Mouse (Mus musculus) yolk sac, embryonic 10.5 days (tissue): ENCODE data around the gene Eif3b.

Experiments
- DNase-seq: peaks from one replicate; pipeline ENCODE4 v3.0.0-alpha.2; 2017; ENCODE audit warnings: low spot score

Gene Eif3b

DNA sequence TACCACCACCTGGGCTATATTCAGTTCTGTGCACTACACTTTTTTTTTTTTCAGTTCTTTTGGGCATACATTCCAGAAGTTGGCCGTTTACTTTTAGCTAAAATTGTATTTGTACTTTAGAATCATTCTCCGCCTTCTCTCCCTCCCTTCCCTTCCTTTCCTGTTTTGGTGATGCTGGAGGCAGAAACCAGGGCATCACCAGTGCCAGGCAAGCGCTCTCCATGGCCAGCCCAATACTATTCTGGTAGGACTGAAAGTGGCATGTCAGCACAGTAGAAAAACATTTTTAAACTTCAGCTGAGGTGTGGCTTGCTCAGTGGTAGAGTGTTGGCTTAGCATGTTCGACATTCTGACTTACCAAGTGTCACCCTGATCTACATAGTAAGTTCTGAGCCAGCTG lies 62.3 kb downstream of the Eif3b start:
- DNase-seq = no peak

DNA sequence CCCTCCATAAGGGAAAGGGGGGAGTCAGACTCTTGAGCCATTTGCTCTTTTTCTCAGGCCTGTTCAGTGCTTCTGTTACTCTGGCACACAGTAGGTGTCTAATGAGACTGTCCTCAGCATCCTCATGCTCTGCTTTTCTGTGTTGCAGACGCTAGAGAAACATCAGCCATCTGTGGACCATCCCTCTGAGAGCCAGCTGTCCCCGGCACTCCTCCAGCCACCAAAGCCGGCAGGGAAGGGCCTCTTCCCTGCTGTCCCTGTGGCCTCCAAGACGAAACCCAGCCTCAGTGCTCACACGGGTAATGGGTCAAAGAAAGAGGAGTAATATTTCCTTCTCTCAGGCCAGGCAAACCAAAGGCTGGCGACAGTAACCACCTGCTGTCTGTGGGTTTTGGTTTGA lies 72.0 kb downstream of the Eif3b start:
- no peak for DNase-seq

DNA sequence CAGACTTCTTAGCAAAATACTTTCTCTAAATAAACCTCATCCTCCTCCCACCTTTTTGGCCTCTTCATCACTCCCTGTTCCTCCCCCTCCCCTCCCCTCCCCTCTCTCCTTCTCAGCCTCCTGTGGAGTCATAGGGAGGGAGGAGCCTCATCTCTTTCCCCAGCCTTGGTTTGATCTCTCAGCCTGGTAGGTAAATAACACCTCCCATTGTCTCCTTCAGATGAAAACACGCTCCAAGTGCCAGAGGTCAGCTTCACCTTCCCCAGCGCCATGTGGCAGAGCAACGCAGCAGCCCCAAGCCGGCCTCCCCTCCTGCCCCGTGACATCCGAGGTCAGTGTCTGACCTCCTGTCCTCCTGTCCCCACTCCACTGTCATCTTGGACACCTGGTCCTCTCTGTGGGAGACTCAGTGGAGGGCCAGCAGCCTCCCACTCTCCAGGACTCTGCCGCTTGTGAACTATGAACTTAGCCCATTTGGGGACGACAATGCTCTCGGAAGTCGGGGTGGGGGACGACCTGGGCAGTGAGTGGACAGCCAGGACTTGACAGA lies 73.6 kb downstream of the Eif3b start:
- DNase-seq = peak; percentile 59
